Mouse (Mus musculus) small intestine, adult 2 months (tissue): ENCODE measurements around the gene Fcho2.

Experiments
- CTCF ChIP-seq: fragments of 200-500 bp; IDR thresholded peaks from 2 replicates; pipeline ENCODE4 v1.5.1; 2012; ENCODE audit warnings: low read depth, mild to moderate bottlenecking, control low read depth, inconsistent platforms, low read length, moderate library complexity, mixed read lengths; ENCODE audit not compliant: insufficient replicate concordance, insufficient read length; ENCODE audit errors: extremely low read depth
- POLR2A ChIP-seq: fragments of 200-500 bp; IDR thresholded peaks from 2 replicates; pipeline ENCODE4 v1.6.1; 2012; ENCODE audit warnings: low read depth, mild to moderate bottlenecking, control low read depth, inconsistent platforms, low read length, moderate library complexity

GRCm38 (mm10) chr13:98817766-98818165 is 2.5 kb upstream of the Fcho2 start:
- TF ChIP-seq CTCF (no peak), POLR2A (no peak)
